Mouse (Mus musculus) embryonic facial prominence, embryonic 10.5 days (tissue): ENCODE data around the gene Cdcp2. TPM values are rescaled to one million over a fixed set of nuclear protein-coding genes. Genes with fewer than 3 reads are reported as not detected.

Experiments used
- DNase-seq: peaks from one replicate; pipeline ENCODE4 v3.0.0-alpha.2; 2017; ENCODE audit warnings: low spot score
- H3K27ac ChIP-seq: fragments of 300-500 bp; sonication (generic); replicated peaks from 2 replicates; pipeline ENCODE4 v1.5.1; 2016; ENCODE audit warnings: mild to moderate bottlenecking
- H3K27me3 ChIP-seq: fragments of 300-500 bp; sonication (generic); replicated peaks from 2 replicates; pipeline ENCODE4 v1.6.1; 2016; ENCODE audit warnings: low read depth, mild to moderate bottlenecking; ENCODE audit not compliant: poor library complexity, severe bottlenecking
- H3K36me3 ChIP-seq: fragments of 300-500 bp; sonication (generic); replicated peaks from 2 replicates; pipeline ENCODE4 v1.6.1; 2016; ENCODE audit warnings: mild to moderate bottlenecking, moderate library complexity
- H3K4me1 ChIP-seq: fragments of 300-500 bp; sonication (generic); 2 replicates; pipeline ENCODE4 v1.6.1; 2016
- H3K4me3 ChIP-seq: fragments of 300-500 bp; sonication (generic); 2 replicates; pipeline ENCODE4 v1.5.1; 2016; ENCODE audit warnings: mild to moderate bottlenecking, moderate library complexity
- H3K9me3 ChIP-seq: fragments of 300-500 bp; sonication (generic); 2 replicates; pipeline ENCODE4 v1.6.1; 2016; ENCODE audit warnings: mild to moderate bottlenecking
- WGBS: fragments of 180-500 bp; shearing (Covaris S2); methylation state at CpG from one replicate; pipeline ENCODE4 v1.1.7; 2016; 5-methylcytosine and 5-hydroxymethylcytosine counted together
- polyA plus RNA-seq: library from polyadenylated mRNA; unstranded; fragments of >200 nt; fragmentation: Nextera tagmentation; extraction: Ambion mirVana; gene quantifications from 2 replicates; pipeline ENCODE4 v1.2.1, GENCODE M21; 2016

Gene Cdcp2
- polyA plus RNA-seq = 0.21 and 0.22 TPM in 2 replicates

GRCm38 (mm10) chr4:107096841-107097373 lies at the start of gene Cdcp2:
Gene Cdcp2, plus strand, starts transcription at chr4:107096891.
- peak within 1 kb of the TSS; percentile 70 for H3K27ac ChIP-seq

GRCm38 (mm10) chr4:107047806-107048205 lies 48.9 kb upstream of the Cdcp2 start:
- 89% methylated on average over 5 of the region's 5 CpGs for WGBS
- Histone ChIP-seq H3K36me3 (peaks cover 78% of the 10 kb centered on the region), H3K27ac (no peak overlapping the region), H3K27me3 (no peaks in the 10 kb centered on the region), H3K4me3 (no peak overlapping the region), H3K4me1 (no peaks in the 10 kb centered on the region), H3K9me3 (no peaks in the 10 kb centered on the region)
- DNase-seq = no peak

More at GRCm38 (mm10) chr4:107096841-107097373, at the start of gene Cdcp2:
- H3K27me3 ChIP-seq = no peaks in the 10 kb centered on the region
- no peaks in the 10 kb centered on the region for H3K36me3 ChIP-seq
- DNase-seq = no peak
- peaks cover 71% of the 10 kb centered on the region for H3K4me1 ChIP-seq
- WGBS = 58% methylated on average over 16 of the region's 16 CpGs
- H3K4me3 ChIP-seq = no peak within 1 kb of the TSS
- H3K9me3 ChIP-seq = no peaks in the 10 kb centered on the region

- Histone ChIP-seq H3K4me1 (no peaks in the 10 kb centered on the region), H3K4me3 (no peak overlapping the region), H3K36me3 (peaks cover 69% of the 10 kb centered on the region), H3K9me3 (no peaks in the 10 kb centered on the region), H3K27me3 (no peaks in the 10 kb centered on the region), H3K27ac (no peak overlapping the region)
- DNase-seq = no peak
- WGBS = 94% methylated on average over 11 of the region's 11 CpGs
These were observed 48.0 kb upstream of the Cdcp2 start for GRCm38 (mm10) chr4:107048568-107049162.

GRCm38 (mm10) chr4:107051889-107052288 lies 44.8 kb upstream of the Cdcp2 start:
- Histone ChIP-seq H3K36me3 (peaks cover 63% of the 10 kb centered on the region), H3K27me3 (no peaks in the 10 kb centered on the region), H3K27ac (no peak overlapping the region), H3K4me1 (no peaks in the 10 kb centered on the region), H3K9me3 (no peaks in the 10 kb centered on the region), H3K4me3 (no peak overlapping the region)
- no peak for DNase-seq
- WGBS = 58% methylated on average over 4 of the region's 4 CpGs

GRCm38 (mm10) chr4:107052962-107053553 lies 43.6 kb upstream of the Cdcp2 start:
- no peak overlapping the region for H3K27ac ChIP-seq
- WGBS = 47% methylated on average over 5 of the region's 5 CpGs
- H3K9me3 ChIP-seq = no peaks in the 10 kb centered on the region
- DNase-seq = no peak
- H3K36me3 ChIP-seq = peaks cover 63% of the 10 kb centered on the region
- H3K27me3 ChIP-seq = no peaks in the 10 kb centered on the region
- H3K4me3 ChIP-seq = no peak overlapping the region
- no peaks in the 10 kb centered on the region for H3K4me1 ChIP-seq

GRCm38 (mm10) chr4:107056088-107056487 lies 40.6 kb upstream of the Cdcp2 start:
- no peak for DNase-seq
- no peak overlapping the region for H3K4me3 ChIP-seq
- H3K27me3 ChIP-seq = no peaks in the 10 kb centered on the region
- H3K36me3 ChIP-seq = peaks cover 69% of the 10 kb centered on the region
- H3K27ac ChIP-seq = no peak overlapping the region
- WGBS = 84% methylated on average over 3 of the region's 3 CpGs
- no peaks in the 10 kb centered on the region for H3K9me3 ChIP-seq
- no peaks in the 10 kb centered on the region for H3K4me1 ChIP-seq

- H3K9me3 ChIP-seq = no peaks in the 10 kb centered on the region
- peaks cover 91% of the 10 kb centered on the region for H3K36me3 ChIP-seq
- DNase-seq = no peak
- WGBS = 94% methylated on average over 5 of the region's 5 CpGs
- H3K4me1 ChIP-seq = no peaks in the 10 kb centered on the region
- H3K27ac ChIP-seq = no peak overlapping the region
- no peaks in the 10 kb centered on the region for H3K27me3 ChIP-seq
- H3K4me3 ChIP-seq = no peak overlapping the region
These were observed 38.3 kb upstream of the Cdcp2 start for GRCm38 (mm10) chr4:107058346-107058745.

- Histone ChIP-seq H3K27ac (no peak overlapping the region), H3K4me3 (no peak overlapping the region), H3K9me3 (no peaks in the 10 kb centered on the region), H3K36me3 (peaks cover 96% of the 10 kb centered on the region), H3K27me3 (no peaks in the 10 kb centered on the region), H3K4me1 (no peaks in the 10 kb centered on the region)
- WGBS = 88% methylated on average over 6 of the region's 6 CpGs
- no peak for DNase-seq
These were observed 37.9 kb upstream of the Cdcp2 start for GRCm38 (mm10) chr4:107058781-107059180.

- WGBS = 92% methylated on average over 4 of the region's 4 CpGs
- H3K27me3 ChIP-seq = no peaks in the 10 kb centered on the region
- H3K4me1 ChIP-seq = peaks cover 11% of the 10 kb centered on the region
- no peak overlapping the region for H3K27ac ChIP-seq
- DNase-seq = no peak
- H3K36me3 ChIP-seq = peaks cover 83% of the 10 kb centered on the region
- H3K4me3 ChIP-seq = no peak overlapping the region
- H3K9me3 ChIP-seq = no peaks in the 10 kb centered on the region
These were observed 35.1 kb upstream of the Cdcp2 start for GRCm38 (mm10) chr4:107061560-107061959.

- peaks cover 67% of the 10 kb centered on the region for H3K36me3 ChIP-seq
- no peaks in the 10 kb centered on the region for H3K9me3 ChIP-seq
- no peaks in the 10 kb centered on the region for H3K27me3 ChIP-seq
- peaks cover 20% of the 10 kb centered on the region for H3K4me1 ChIP-seq
- H3K27ac ChIP-seq = no peak overlapping the region
- 93% methylated on average over 3 of the region's 3 CpGs for WGBS
- no peak overlapping the region for H3K4me3 ChIP-seq
- no peak for DNase-seq
These were observed 33.5 kb upstream of the Cdcp2 start for GRCm38 (mm10) chr4:107063214-107063613.

- H3K27me3 ChIP-seq = no peaks in the 10 kb centered on the region
- H3K36me3 ChIP-seq = peaks cover 53% of the 10 kb centered on the region
- H3K4me3 ChIP-seq = no peak overlapping the region
- H3K4me1 ChIP-seq = peaks cover 23% of the 10 kb centered on the region
- H3K27ac ChIP-seq = no peak overlapping the region
- no peaks in the 10 kb centered on the region for H3K9me3 ChIP-seq
- no peak for DNase-seq
- 87% methylated on average over 5 of the region's 5 CpGs for WGBS
These were observed 32.1 kb upstream of the Cdcp2 start for GRCm38 (mm10) chr4:107064394-107065098.

GRCm38 (mm10) chr4:107066252-107067124 lies 30.2 kb upstream of the Cdcp2 start, which contains the start of the genes Mrpl37 and Cyb5rl:
Gene Mrpl37, minus strand, starts transcription at chr4:107066868.
Gene Cyb5rl, plus strand, starts transcription at chr4:107066988.
- Histone ChIP-seq H3K4me1 (peaks cover 23% of the 10 kb centered on the region), H3K27ac (peak within 1 kb of the TSS; percentile 89), H3K4me3 (peak within 1 kb of the TSS; percentile 89), H3K27me3 (no peaks in the 10 kb centered on the region), H3K36me3 (peaks cover 34% of the 10 kb centered on the region), H3K9me3 (no peaks in the 10 kb centered on the region)
- WGBS = under 1% methylated on average over 60 of the region's 60 CpGs
- peak; percentile 95 for DNase-seq
